Mouse (Mus musculus) intestine, postnatal 0 days (tissue): ENCODE results near the gene Nudt9. TPM values are rescaled to one million over a fixed set of nuclear protein-coding genes. Genes with fewer than 3 reads are reported as not detected.
"Not testable (repeated sequence)": the region's sequence is repeated elsewhere in the genome, so short reads cannot be mapped to it uniquely, and the experiment has no call there.

ENCODE experiments used
- ATAC-seq: fragments of 200-750 bp; cut with Nextera tagmentation; 2 replicates; pipeline ENCODE4 v1.8.0; 2017; ENCODE audit warnings: mild to moderate bottlenecking, moderate TSS enrichment, moderate library complexity
- H3K27ac ChIP-seq: fragments of 300-500 bp; sonication (generic); 2 replicates; pipeline ENCODE4 v1.5.1; 2014; ENCODE audit warnings: mild to moderate bottlenecking, low read depth, low read length, moderate library complexity
- H3K27me3 ChIP-seq: fragments of 300-500 bp; sonication (generic); replicated peaks from 2 replicates; pipeline ENCODE4 v1.6.1; 2014; ENCODE audit warnings: low read length, mixed read lengths; ENCODE audit not compliant: control insufficient read depth, insufficient read depth
- H3K36me3 ChIP-seq: fragments of 300-500 bp; sonication (generic); 2 replicates; pipeline ENCODE4 v1.6.1; 2014; ENCODE audit warnings: mild to moderate bottlenecking, moderate library complexity; ENCODE audit not compliant: control insufficient read depth, insufficient read depth
- H3K4me1 ChIP-seq: fragments of 300-500 bp; sonication (generic); replicated peaks from 2 replicates; pipeline ENCODE4 v1.6.1; 2014; ENCODE audit warnings: antibody characterized with exemption, low read length, mixed read lengths; ENCODE audit not compliant: control insufficient read depth, insufficient read depth
- H3K4me2 ChIP-seq: fragments of 300-500 bp; sonication (generic); replicated peaks from 2 replicates; pipeline ENCODE4 v1.6.1; 2014; ENCODE audit warnings: low read depth, mild to moderate bottlenecking, moderate library complexity
- H3K4me3 ChIP-seq: fragments of 300-500 bp; sonication (generic); 2 replicates; pipeline ENCODE4 v1.5.1; 2014; ENCODE audit warnings: low read depth, low read length
- H3K9ac ChIP-seq: fragments of 300-500 bp; sonication (generic); 2 replicates; pipeline ENCODE4 v1.6.1; 2014; ENCODE audit warnings: mild to moderate bottlenecking, low read depth, low read length
- H3K9me3 ChIP-seq: fragments of 300-500 bp; sonication (generic); 2 replicates; pipeline ENCODE4 v1.6.1; 2016; ENCODE audit warnings: mixed run types; ENCODE audit not compliant: control insufficient read depth
- CTCF ChIP-seq: sonication (generic); IDR thresholded peaks from 2 replicates; pipeline ENCODE4 v1.5.1; 2016; ENCODE audit warnings: low read depth, mild to moderate bottlenecking, control low read depth, antibody characterized with exemption, moderate library complexity
- WGBS: fragments of 180-500 bp; shearing (Covaris S2); extraction: QIAGEN DNeasy Blood & Tissue Kit; methylation state at CpG from one replicate; pipeline ENCODE4 v1.1.7; 2014; 5-methylcytosine and 5-hydroxymethylcytosine counted together
- polyA plus RNA-seq: library from polyadenylated mRNA; unstranded; fragments of >200 nt; fragmentation: Nextera tagmentation; extraction: Ambion mirVana; gene quantifications from 2 replicates; pipeline ENCODE4 v1.2.1, GENCODE M21; 2015

Nudt9 gene
- polyA plus RNA-seq, 1 experiment from 2014 or later = 81.1 TPM

DNA sequence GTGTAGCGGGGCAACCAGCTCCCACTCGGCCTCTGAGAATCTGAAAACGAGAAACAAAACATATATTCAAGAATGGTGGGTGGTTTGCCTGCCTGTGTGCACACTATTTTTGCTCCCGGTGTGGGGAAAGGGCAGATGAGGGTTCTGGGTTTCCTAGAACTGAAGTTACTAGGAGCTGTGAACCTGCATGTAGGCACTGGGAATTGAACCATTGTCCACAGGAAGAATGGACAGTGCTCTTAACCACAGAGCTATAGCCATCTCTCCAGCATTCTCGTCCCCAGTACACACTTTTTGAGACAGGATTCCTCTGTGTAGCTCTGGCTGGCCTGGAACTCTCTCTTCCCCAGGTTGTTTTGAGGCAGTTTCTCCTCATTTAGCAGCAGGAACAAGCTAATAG is 23.5 kb upstream of the Nudt9 start:
- H3K36me3 ChIP-seq = peaks cover 7% of the 10 kb centered on the region; the same call in 1 of the 2 replicates
- H3K4me1 ChIP-seq = peaks cover 3% of the 10 kb centered on the region
- 45% methylated on average over 5 of the region's 5 CpGs for WGBS
- TF ChIP-seq CTCF = no peak
- H3K4me3 ChIP-seq = no peak overlapping the region
- H3K4me2 ChIP-seq = peak overlapping the region; percentile 72
- no peaks in the 10 kb centered on the region for H3K9me3 ChIP-seq
- H3K9ac ChIP-seq = no peak overlapping the region
- peak overlapping the region; percentile 87 for H3K27ac ChIP-seq
- no peaks in the 10 kb centered on the region for H3K27me3 ChIP-seq
- no peak for ATAC-seq

DNA sequence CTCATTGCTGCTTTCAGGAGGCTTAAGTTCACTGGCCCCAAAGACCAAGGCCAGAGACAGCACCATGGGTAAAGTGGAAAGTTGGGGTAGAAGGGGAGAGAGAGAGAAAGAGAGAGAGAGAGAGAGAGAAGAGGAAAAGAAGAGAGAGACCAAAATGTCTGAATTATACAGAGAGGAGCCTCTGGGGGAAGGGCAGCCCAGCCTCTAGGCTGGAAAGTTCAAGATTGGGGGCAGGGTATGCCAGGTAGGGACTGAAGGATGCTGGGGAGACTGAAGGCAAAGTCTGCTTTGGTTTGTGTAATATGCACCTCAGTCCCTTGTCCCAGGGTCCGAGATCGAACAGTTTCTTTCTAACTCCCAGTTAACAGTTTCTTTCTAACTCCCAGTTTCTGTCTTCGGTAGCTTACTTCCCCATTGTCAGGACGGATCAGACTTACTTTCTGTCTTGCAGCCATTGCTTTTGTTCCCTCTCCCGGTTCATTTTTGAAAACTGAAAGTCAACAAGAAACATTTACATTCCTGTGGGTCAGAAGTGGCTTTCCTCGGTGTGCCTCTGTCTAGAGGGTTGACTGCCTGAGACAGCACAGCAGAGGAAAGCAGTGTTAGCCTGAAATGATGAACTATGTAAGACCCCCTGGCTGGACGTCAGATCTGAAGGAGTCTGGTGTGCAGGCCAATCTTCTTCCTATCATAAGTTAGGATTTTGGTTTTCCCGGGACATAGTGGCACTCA is 22.7 kb upstream of the Nudt9 start:
- Histone ChIP-seq H3K27me3 (no peaks in the 10 kb centered on the region), H3K4me2 (no peak overlapping the region), H3K27ac (no peak overlapping the region; the same call in 1 of the 2 replicates), H3K9me3 (no peaks in the 10 kb centered on the region), H3K9ac (no peak overlapping the region), H3K4me3 (no peak overlapping the region), H3K36me3 (no peaks in the 10 kb centered on the region), H3K4me1 (peaks cover 3% of the 10 kb centered on the region)
- WGBS = 67% methylated on average over 8 of the region's 8 CpGs
- ATAC-seq = no peak
- no peak for TF ChIP-seq CTCF

DNA sequence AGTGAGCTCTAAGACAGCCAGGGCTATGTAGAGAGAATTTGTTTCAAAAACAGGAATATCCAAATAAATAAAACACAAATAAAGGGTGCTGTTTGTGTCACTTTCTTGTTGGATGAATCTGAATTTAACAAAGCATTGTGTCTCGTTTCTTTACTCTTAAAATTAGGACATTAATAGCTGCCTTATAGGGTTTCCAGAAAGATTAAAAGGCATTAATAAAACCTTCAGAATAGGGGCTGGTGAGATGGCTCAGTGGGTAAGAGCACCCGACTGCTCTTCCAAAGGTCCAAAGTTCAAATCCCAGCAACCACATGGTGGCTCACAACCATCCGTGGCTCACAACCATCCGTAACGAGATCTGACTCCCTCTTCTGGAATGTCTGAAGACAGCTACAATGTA is 21.9 kb upstream of the Nudt9 start:
- H3K9ac ChIP-seq, H3K4me2 ChIP-seq, H3K27ac ChIP-seq, H3K9me3 ChIP-seq, H3K36me3 ChIP-seq, ATAC-seq, H3K4me1 ChIP-seq, H3K4me3 ChIP-seq, H3K27me3 ChIP-seq: not testable (repeated sequence)
- 46% methylated on average over 5 of the region's 5 CpGs for WGBS

DNA sequence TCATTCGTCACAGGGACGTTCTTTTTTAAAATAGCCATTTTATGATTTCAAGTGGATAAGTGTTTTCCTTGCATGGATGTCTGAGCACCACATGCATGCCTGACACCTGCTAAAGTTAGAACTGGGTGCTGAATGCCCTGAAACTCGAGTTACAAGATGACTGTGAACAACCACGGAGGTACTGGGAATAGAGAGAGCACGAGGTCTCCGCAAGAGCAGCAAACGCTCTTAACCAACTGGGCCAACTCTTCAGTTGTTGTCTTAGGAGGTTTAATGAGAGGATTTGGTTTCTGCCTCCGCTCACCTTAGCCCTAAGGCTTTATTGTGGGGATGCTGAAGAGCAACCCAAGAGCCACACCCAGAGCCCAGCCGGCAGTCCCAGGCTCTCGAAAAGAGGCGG is 21.3 kb upstream of the Nudt9 start:
- Histone ChIP-seq H3K4me3 (no peak overlapping the region), H3K4me1 (peaks cover 3% of the 10 kb centered on the region), H3K27me3 (no peaks in the 10 kb centered on the region), H3K36me3 (no peaks in the 10 kb centered on the region), H3K9me3 (no peaks in the 10 kb centered on the region), H3K9ac (no peak overlapping the region), H3K4me2 (peak overlapping the region; percentile 51), H3K27ac (peak overlapping the region; percentile 54; the same call in 1 of the 2 replicates)
- TF ChIP-seq CTCF = no peak
- WGBS = 67% methylated on average over 11 of the region's 11 CpGs
- no peak for ATAC-seq

DNA sequence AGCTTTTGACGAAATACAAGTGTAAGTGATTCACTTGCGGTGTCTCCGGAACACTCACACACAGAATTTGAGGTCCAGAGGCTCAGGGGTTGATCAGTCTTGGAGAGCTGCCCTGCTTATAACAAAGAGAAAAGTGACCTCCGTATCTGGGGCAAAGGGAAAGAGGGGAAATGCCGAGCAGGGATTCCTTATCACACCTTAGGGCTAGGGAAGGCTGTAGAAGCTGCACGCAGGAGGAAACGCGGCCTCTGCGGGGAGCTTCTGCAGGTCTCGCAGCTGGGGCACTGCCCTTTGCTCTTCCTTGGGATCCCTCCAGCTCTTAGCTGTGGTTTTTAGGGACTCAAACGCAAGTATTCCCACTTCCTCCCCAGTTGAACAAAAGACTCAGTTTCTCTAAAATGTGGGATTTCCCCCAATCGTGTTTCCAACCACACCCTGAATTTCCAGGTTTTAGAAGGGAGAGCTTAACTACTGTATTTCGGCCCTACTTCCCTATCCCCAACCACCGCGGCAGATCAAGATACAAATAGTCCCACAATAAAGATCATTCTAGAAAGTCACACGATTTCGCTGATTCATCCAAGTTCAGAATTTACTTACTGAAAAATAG is 20.8 kb upstream of the Nudt9 start:
- H3K4me2 ChIP-seq = peak overlapping the region; percentile 51
- H3K9ac ChIP-seq = no peak overlapping the region
- no peak overlapping the region for H3K4me3 ChIP-seq
- TF ChIP-seq CTCF = no peak
- ATAC-seq = peak; percentile 64
- peak overlapping the region; percentile 54 for H3K27ac ChIP-seq
- H3K4me1 ChIP-seq = peaks cover 3% of the 10 kb centered on the region; the same call in 1 of the 2 replicates
- no peaks in the 10 kb centered on the region for H3K36me3 ChIP-seq
- WGBS = 31% methylated on average over 17 of the region's 17 CpGs
- H3K27me3 ChIP-seq = no peaks in the 10 kb centered on the region
- no peaks in the 10 kb centered on the region for H3K9me3 ChIP-seq

DNA sequence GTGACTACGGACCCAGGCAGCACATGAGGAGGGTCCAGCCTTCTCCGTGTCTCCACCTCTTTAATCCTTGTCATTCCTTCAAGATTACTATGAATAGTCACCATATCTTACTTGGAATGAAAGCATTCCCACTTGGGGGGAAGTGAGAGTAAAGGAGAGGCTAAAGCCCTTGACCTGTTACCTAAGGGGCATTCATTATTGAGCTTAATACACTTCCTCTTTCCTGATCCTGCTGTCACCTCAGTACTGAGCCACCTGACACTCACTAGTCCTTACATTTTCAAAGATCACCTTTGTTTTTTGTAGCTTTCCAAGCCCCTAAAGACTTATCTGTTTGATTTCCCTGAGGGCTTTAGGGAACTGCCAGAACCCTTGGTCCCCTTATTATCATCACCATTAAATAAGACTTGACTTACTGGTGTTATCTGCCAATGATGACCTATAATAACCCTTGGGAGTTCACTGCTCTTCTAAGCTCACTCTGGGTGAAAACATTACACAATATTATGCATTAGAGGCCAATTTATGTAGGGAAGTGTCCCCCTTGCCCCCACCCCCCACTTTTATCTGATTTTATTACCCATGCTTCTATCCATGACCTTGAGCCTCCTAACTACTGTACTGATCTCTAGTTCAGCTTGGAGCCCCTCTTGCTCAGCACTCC is 13.5 kb upstream of the Nudt9 start:
- Histone ChIP-seq H3K4me2 (no peak overlapping the region), H3K9ac (no peak overlapping the region), H3K27me3 (no peaks in the 10 kb centered on the region), H3K4me3 (no peak overlapping the region), H3K36me3 (no peaks in the 10 kb centered on the region), H3K9me3 (no peaks in the 10 kb centered on the region), H3K4me1 (peaks cover 3% of the 10 kb centered on the region), H3K27ac (no peak overlapping the region)
- 69% methylated on average over 2 of the region's 2 CpGs for WGBS
- peak; percentile 15 for ATAC-seq
- no peak for TF ChIP-seq CTCF
